Mouse (Mus musculus) limb, embryonic 14.5 days (tissue): ENCODE data around the gene Ltc4s. TPM values are rescaled to one million over a fixed set of nuclear protein-coding genes. Genes with fewer than 3 reads are reported as not detected.

Source experiments
- ATAC-seq: fragments of 200-750 bp; cut with Nextera tagmentation; 2 replicates; pipeline ENCODE4 v1.8.0; 2017; ENCODE audit warnings: low read depth, moderate number of reproducible peaks, moderate TSS enrichment; ENCODE audit not compliant: low FRiP score
- DNase-seq: peaks from one replicate; pipeline ENCODE4 v3.0.0-alpha.2; 2015; ENCODE audit warnings: low spot score
- H3K27ac ChIP-seq: fragments of 300-500 bp; sonication (generic); replicated peaks from 2 replicates; pipeline ENCODE4 v1.5.1; 2014; ENCODE audit warnings: low read depth, mild to moderate bottlenecking, low read length, moderate library complexity, mixed read lengths
- H3K27me3 ChIP-seq: fragments of 300-500 bp; sonication (generic); 2 replicates; pipeline ENCODE4 v1.6.1; 2014; ENCODE audit warnings: low read length, mixed read lengths; ENCODE audit not compliant: control insufficient read depth, insufficient read depth
- H3K36me3 ChIP-seq: fragments of 300-500 bp; sonication (generic); 2 replicates; pipeline ENCODE4 v1.6.1; 2014; ENCODE audit warnings: mild to moderate bottlenecking, low read length, moderate library complexity, mixed read lengths; ENCODE audit not compliant: control insufficient read depth, insufficient read depth
- H3K4me1 ChIP-seq: fragments of 300-500 bp; sonication (generic); 2 replicates; pipeline ENCODE4 v1.6.1; 2014; ENCODE audit warnings: antibody characterized with exemption, low read length, mixed read lengths; ENCODE audit not compliant: control insufficient read depth, insufficient read depth
- H3K4me2 ChIP-seq: fragments of 300-500 bp; sonication (generic); replicated peaks from 2 replicates; pipeline ENCODE4 v1.6.1; 2014; ENCODE audit warnings: low read depth, mild to moderate bottlenecking, low read length, moderate library complexity; ENCODE audit not compliant: severe bottlenecking
- H3K4me3 ChIP-seq: fragments of 300-500 bp; sonication (generic); replicated peaks from 2 replicates; pipeline ENCODE4 v1.5.1; 2014; ENCODE audit warnings: low read length
- H3K9ac ChIP-seq: fragments of 300-500 bp; sonication (generic); 2 replicates; pipeline ENCODE4 v1.6.1; 2014; ENCODE audit warnings: mild to moderate bottlenecking, low read depth, low read length, moderate library complexity; ENCODE audit not compliant: severe bottlenecking
- H3K9me3 ChIP-seq: fragments of 300-500 bp; sonication (generic); 2 replicates; pipeline ENCODE4 v1.6.1; 2016; ENCODE audit warnings: low read length; ENCODE audit not compliant: control insufficient read depth
- POLR2A ChIP-seq: fragments of 200-500 bp; IDR thresholded peaks from 2 replicates; pipeline ENCODE4 v1.8.0; 2012; ENCODE audit warnings: inconsistent platforms, mild to moderate bottlenecking, moderate library complexity, borderline replicate concordance; ENCODE audit not compliant: insufficient read depth, insufficient read length; ENCODE audit errors: extremely low read depth
- WGBS: fragments of 180-500 bp; shearing (Covaris S2); extraction: QIAGEN DNeasy Blood & Tissue Kit; methylation state at CpG from one replicate; pipeline ENCODE4 v1.1.7; 2014; 5-methylcytosine and 5-hydroxymethylcytosine counted together
- polyA plus RNA-seq, 2 experiments: library from polyadenylated mRNA; depleted of rRNA in 1 of 2; stranded (reverse) in 1 of 2; unstranded in 1 of 2; fragments of >200 nt; fragmentation: Nextera tagmentation in 1 of 2; extraction: Ambion mirVana in 1 of 2; gene quantifications; 2 replicates each; pipeline versions ENCODE4 v1.2.1 to v1.2.3; 2012 to 2014

The Ltc4s gene
- polyA plus RNA-seq, 2 experiments, result 3.9 to 4.0 TPM

- WGBS, result 40% methylated on average over 3 of the region's 3 CpGs
- no peaks in the 10 kb centered on the region for H3K9me3 ChIP-seq
- H3K27ac ChIP-seq, result no peak overlapping the region
- no peak for TF ChIP-seq POLR2A
- peaks cover 14% of the 10 kb centered on the region for H3K36me3 ChIP-seq
- H3K9ac ChIP-seq, result peak overlapping the region; percentile 5; the same call in 1 of the 2 replicates
- DNase-seq (no peak), ATAC-seq (no peak)
- H3K4me3 ChIP-seq, result no peak overlapping the region
- H3K4me1 ChIP-seq, result peaks cover 6% of the 10 kb centered on the region; the same call in 1 of the 2 replicates
- H3K4me2 ChIP-seq, result no peak overlapping the region
- no peaks in the 10 kb centered on the region for H3K27me3 ChIP-seq
Observed at GRCm38 (mm10) chr11:50252166-50252565, 13.8 kb upstream of the Ltc4s start.

GRCm38 (mm10) chr11:50248473-50249171, 10.2 kb upstream of the Ltc4s start:
- Histone ChIP-seq H3K36me3 (no peaks in the 10 kb centered on the region), H3K27me3 (no peaks in the 10 kb centered on the region), H3K27ac (no peak overlapping the region), H3K9ac (no peak overlapping the region), H3K9me3 (no peaks in the 10 kb centered on the region), H3K4me1 (peaks cover 6% of the 10 kb centered on the region; the same call in 1 of the 2 replicates), H3K4me2 (no peak overlapping the region), H3K4me3 (no peak overlapping the region)
- DNase-seq (no peak), ATAC-seq (no peak)
- TF ChIP-seq POLR2A, result no peak
- WGBS, result 70% methylated on average over 7 of the region's 7 CpGs

GRCm38 (mm10) chr11:50245269-50245668, 6.9 kb upstream of the Ltc4s start:
- whole genome bisulfite sequencing, result 74% methylated on average over 5 of the region's 5 CpGs
- no peaks in the 10 kb centered on the region for H3K27me3 ChIP-seq
- no peak overlapping the region for H3K4me2 ChIP-seq
- TF ChIP-seq POLR2A, result no peak
- no peak overlapping the region for H3K9ac ChIP-seq
- H3K9me3 ChIP-seq, result no peaks in the 10 kb centered on the region
- no peak for ATAC-seq
- no peak for DNase-seq
- no peaks in the 10 kb centered on the region for H3K36me3 ChIP-seq
- H3K27ac ChIP-seq, result no peak overlapping the region
- H3K4me1 ChIP-seq, result no peaks in the 10 kb centered on the region
- H3K4me3 ChIP-seq, result no peak overlapping the region

- Histone ChIP-seq H3K4me2 (no peak overlapping the region), H3K4me3 (no peak overlapping the region), H3K9me3 (no peaks in the 10 kb centered on the region), H3K36me3 (no peaks in the 10 kb centered on the region), H3K27me3 (no peaks in the 10 kb centered on the region), H3K4me1 (no peaks in the 10 kb centered on the region), H3K9ac (no peak overlapping the region), H3K27ac (no peak overlapping the region)
- DNase-seq (no peak), ATAC-seq (no peak)
- 80% methylated on average over 6 of the region's 6 CpGs for WGBS
- no peak for TF ChIP-seq POLR2A
Observed at GRCm38 (mm10) chr11:50243926-50244325, 5.5 kb upstream of the Ltc4s start.

- no peak for TF ChIP-seq POLR2A
- Histone ChIP-seq H3K36me3 (no peaks in the 10 kb centered on the region), H3K27me3 (peaks cover 16% of the 10 kb centered on the region), H3K4me1 (peaks cover 5% of the 10 kb centered on the region), H3K27ac (no peak overlapping the region), H3K9ac (no peak overlapping the region), H3K9me3 (no peaks in the 10 kb centered on the region), H3K4me2 (no peak overlapping the region), H3K4me3 (no peak overlapping the region)
- WGBS, result 89% methylated on average over 7 of the region's 7 CpGs
- DNase-seq, result no peak
- no peak for ATAC-seq
Observed at GRCm38 (mm10) chr11:50240235-50240911, 2.0 kb upstream of the Ltc4s start.
